Mouse (Mus musculus): ENCODE data around the gene Fbh1. TPM values are rescaled to one million over a fixed set of nuclear protein-coding genes. Genes with fewer than 3 reads are reported as not detected.

Gene Fbh1
- polyA plus RNA-seq (2014; fragmentation: Illumina TruSeq; extraction: RNeasy Lipid Tissue Mini Kit (QIAGEN cat#74804); ENCODE audit: low read depth, low replicate concordance): 79.0 TPM

DNA sequence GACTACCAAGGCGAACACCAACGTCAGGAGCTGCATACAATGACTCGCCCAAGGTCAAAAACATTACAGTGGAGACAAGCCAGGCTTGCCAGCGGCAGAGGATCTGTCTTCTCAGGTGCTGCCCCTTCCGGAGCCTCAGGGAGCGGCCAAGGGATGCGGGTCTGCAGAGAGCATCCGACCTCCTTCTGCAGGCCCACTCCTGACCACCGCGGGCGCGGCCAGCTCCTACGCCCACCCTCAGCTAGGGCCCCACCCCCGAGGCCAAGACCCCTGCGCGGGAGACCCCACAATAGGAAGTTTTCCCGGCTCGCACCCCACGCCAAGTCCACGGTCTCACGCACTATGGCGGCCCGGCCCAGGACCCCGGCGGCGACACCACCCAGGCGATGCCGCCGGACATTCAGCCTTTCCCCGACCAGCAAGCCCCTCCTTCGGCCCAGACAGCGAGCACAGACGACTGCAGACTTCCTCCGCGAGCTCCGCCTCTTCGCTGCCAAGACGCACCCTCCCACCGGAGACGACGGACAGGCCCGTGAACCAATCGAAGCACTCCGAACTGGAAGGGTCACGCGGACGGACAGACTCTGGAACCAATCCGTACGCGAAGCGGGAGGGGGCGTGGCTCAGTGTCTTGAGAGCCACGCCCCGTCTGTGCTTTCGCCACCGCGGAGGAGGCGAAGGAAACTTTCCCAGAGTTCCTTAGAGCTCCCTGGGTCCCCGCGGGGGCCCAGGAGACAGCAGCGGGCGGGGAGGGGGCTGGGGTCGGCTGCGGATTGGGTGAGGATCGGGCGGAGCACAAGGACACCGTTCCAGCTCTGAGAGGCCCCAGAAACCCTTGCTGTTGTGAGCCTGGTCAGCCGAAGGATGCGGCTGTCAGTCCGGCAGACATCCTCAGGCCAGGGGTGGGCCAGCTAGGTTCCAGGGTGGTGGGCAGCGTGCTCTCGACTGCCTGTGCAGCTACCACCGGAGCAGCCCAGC is at the start of gene Fbh1, which contains the start of gene Ankrd16:
Gene Fbh1, minus strand, starts transcription at position 492 of the 978 bp plus-strand sequence.
Gene Ankrd16, plus strand, starts transcription at position 786 of the 978 bp plus-strand sequence.

DNA sequence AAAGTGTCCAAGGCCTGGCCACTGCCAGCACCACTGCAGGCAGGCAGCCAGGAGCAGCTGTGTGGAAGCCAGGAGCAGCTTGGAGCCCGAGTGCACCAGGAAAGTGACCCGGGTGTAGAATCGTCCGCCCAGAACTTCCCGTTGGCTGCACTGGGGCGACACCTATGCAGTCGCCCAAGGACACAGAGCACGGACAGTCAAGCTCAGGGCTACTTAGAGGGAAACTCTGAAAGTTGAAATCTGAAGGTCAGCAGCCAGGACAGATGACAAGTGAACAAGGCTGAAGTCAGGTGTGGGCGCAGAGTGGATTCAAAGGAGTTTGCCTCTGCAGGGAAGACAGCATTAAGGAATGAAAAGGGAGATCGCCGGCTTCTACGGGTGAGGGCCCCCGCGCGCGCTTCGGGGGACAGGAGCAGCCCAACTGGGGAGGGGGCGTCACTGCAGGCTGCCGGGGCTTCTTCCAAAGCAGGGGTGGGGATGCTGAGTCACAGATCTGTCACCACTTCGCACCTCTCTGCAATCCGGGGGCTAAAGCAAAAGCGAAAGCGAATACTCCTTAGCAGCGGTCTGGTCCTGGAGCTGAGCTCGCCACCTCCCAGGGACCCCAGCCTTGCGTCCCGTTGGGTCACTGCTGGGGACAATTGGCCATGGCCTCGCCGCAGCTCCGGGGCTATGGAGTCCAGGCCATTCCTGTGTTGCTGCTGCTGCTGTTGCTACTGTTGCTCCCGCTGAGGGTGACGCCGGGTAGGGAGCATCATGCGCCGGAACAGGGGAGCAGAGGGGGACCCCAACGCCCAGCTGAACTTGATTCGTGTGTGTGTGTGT is 72.0 kb downstream of the Fbh1 start, which contains the start of gene Il15ra:
Gene Il15ra, plus strand, starts transcription at position 90 of the 825 bp plus-strand sequence.

Other genes with a start within 250 kb of the Fbh1 start
- 5.6 TPM for gene Pfkfb3, start 223.5 kb downstream of the Fbh1 start, polyA plus RNA-seq (2014; fragmentation: Illumina TruSeq; extraction: RNeasy Lipid Tissue Mini Kit (QIAGEN cat#74804); ENCODE audit: low read depth, low replicate concordance)
- 67.7 TPM for gene Rbm17, start 173.4 kb downstream of the Fbh1 start, polyA plus RNA-seq (2014; fragmentation: Illumina TruSeq; extraction: RNeasy Lipid Tissue Mini Kit (QIAGEN cat#74804); ENCODE audit: low read depth, low replicate concordance)
- not detected for gene Gm17490, start 151.3 kb downstream of the Fbh1 start, polyA plus RNA-seq (2014; fragmentation: Illumina TruSeq; extraction: RNeasy Lipid Tissue Mini Kit (QIAGEN cat#74804); ENCODE audit: low read depth, low replicate concordance)
- gene Il2ra, start 134.8 kb downstream of the Fbh1 start, polyA plus RNA-seq (2014; fragmentation: Illumina TruSeq; extraction: RNeasy Lipid Tissue Mini Kit (QIAGEN cat#74804); ENCODE audit: low read depth, low replicate concordance): 0.81 TPM
- gene Il15ra, start 72.3 kb downstream of the Fbh1 start, polyA plus RNA-seq (2014; fragmentation: Illumina TruSeq; extraction: RNeasy Lipid Tissue Mini Kit (QIAGEN cat#74804); ENCODE audit: low read depth, low replicate concordance): 45.1 TPM
- gene Ankrd16, start 294 bp upstream of the Fbh1 start, polyA plus RNA-seq (2014; fragmentation: Illumina TruSeq; extraction: RNeasy Lipid Tissue Mini Kit (QIAGEN cat#74804); ENCODE audit: low read depth, low replicate concordance): 26.7 TPM

All from heart, adult 10 weeks (tissue).